Mouse (Mus musculus): ENCODE results near the gene Cux1.
A peak's percentile ranks its signal among the peaks of the same experiment; 100 is the strongest.

The Cux1 gene

GRCm38 (mm10) chr5:136199526-136199925 is 367.8 kb downstream of the Cux1 start:
- no peak for DNase-seq (ENCODE audit: low read depth, low spot score)

- peak; percentile 99 for DNase-seq (ENCODE audit: low read depth, low spot score)
Observed at GRCm38 (mm10) chr5:136198474-136199391, 368.6 kb downstream of the Cux1 start, which contains the start of gene Prkrip1. Gene Prkrip1, minus strand, starts transcription at chr5:136198963.
